8 mouse cellular contexts compared by ENCODE assay signal in genomic region chr11:98022253-98022554, GRCm38 (mm10). TPM values are rescaled to one million over a fixed set of nuclear protein-coding genes. Genes with fewer than 3 reads are reported as not detected.
DNase-seq lines count a peak whose midpoint lies in the region; ATAC-seq and TF ChIP-seq lines count a peak whose summit lies in the region.

No protein-coding gene starts in this region.

- H3K9ac ChIP-seq in heart, embryonic 11.5 days (ENCODE audit: low read depth, low read length): peak overlapping the region; percentile 87
- peak overlapping the region; percentile 62 for H3K9ac ChIP-seq in CH12.LX (ENCODE audit: insufficient read depth, low read depth)
- H3K9ac ChIP-seq in forebrain, embryonic 14.5 days (ENCODE audit: low read length): peak overlapping the region; percentile 83
- H3K9ac ChIP-seq in liver, embryonic 15.5 days: peak overlapping the region; percentile 58

- dilution Hi-C loops in CH12.LX (cut with MboI; ENCODE audit: extremely low pct_ligation_motif_present, extremely low pct_unique_long_range_greater_than_20kb, low sequenced_read_pairs): no loop called here

- TF ChIP-seq POLR2A in CH12.LX (IDR thresholded peaks at IDR 0.05; ENCODE audit: low read depth, low read length): no peak

- peak overlapping the region; percentile 74 for H3K4me3 ChIP-seq in heart, embryonic 11.5 days (ENCODE audit: low read depth, low read length)
- peak overlapping the region; percentile 51 to 70 (median 55) for H3K4me3 ChIP-seq in CH12.LX (replicated peaks in 1 of 3; ENCODE audit: low read depth in 2 of 3, low read length in 2 of 3, poor library complexity in 1 of 3)
- peak overlapping the region; percentile 72 for H3K4me3 ChIP-seq in forebrain, embryonic 14.5 days (ENCODE audit: low read depth, low read length)
- H3K4me3 ChIP-seq in liver, embryonic 15.5 days (replicated peaks): peak overlapping the region; percentile 59

- peak overlapping the region; percentile 79 for H3K27ac ChIP-seq in heart, embryonic 11.5 days (ENCODE audit: low read depth, low read length)
- H3K27ac ChIP-seq in CH12.LX (ENCODE audit: insufficient read depth, low read depth): no peak overlapping the region
- peak overlapping the region; percentile 91 for H3K27ac ChIP-seq in forebrain, embryonic 14.5 days (ENCODE audit: low read depth, low read length)
- H3K27ac ChIP-seq in liver, embryonic 15.5 days (replicated peaks): no peak overlapping the region

- peak overlapping the region; percentile 99 for H3K4me2 ChIP-seq in heart, embryonic 11.5 days
- peak overlapping the region; percentile 77 for H3K4me2 ChIP-seq in CH12.LX (ENCODE audit: insufficient read depth, low read depth, poor library complexity, severe bottlenecking)
- peak overlapping the region; percentile 57 for H3K4me2 ChIP-seq in forebrain, embryonic 14.5 days (ENCODE audit: low read length)
- peak overlapping the region; percentile 90 for H3K4me2 ChIP-seq in liver, embryonic 15.5 days

- peaks cover 4% of the 10 kb centered on the region for H3K79me2 ChIP-seq in CH12.LX (replicated peaks; ENCODE audit: control insufficient read depth, extremely low read depth, insufficient read depth, poor library complexity, severe bottlenecking)

- H3K4me1 ChIP-seq in heart, embryonic 11.5 days (ENCODE audit: control insufficient read depth, insufficient read depth, low read length): peaks cover 14% of the 10 kb centered on the region
- H3K4me1 ChIP-seq in CH12.LX (ENCODE audit: control insufficient read depth in 1 of 2, insufficient read depth in 2 of 2): peaks cover 17 to 53% of the 10 kb centered on the region in 2 experiments
- peaks cover 39% of the 10 kb centered on the region for H3K4me1 ChIP-seq in forebrain, embryonic 14.5 days (ENCODE audit: control insufficient read depth, insufficient read depth, low read length)
- H3K4me1 ChIP-seq in liver, embryonic 15.5 days (replicated peaks): peaks cover 32% of the 10 kb centered on the region

- DNase-seq in heart, adult 18-20 months: no peak
- no peak for DNase-seq in CH12.LX (ENCODE audit: extremely low read depth)
- DNase-seq in forebrain, embryonic 14.5 days (ENCODE audit: low spot score): no peak
- no peak for DNase-seq in left cerebral cortex, adult 18-20 months (ENCODE audit: low spot score in 2 of 2)
- DNase-seq in cerebellum, adult 18-20 months: no peak

- ATAC-seq in heart, embryonic 11.5 days (replicated peaks; ENCODE audit: insufficient number of reproducible peaks, low FRiP score, low TSS enrichment): no peak
- peak; percentile 24 for ATAC-seq in forebrain, embryonic 14.5 days
- no peak for ATAC-seq in liver, embryonic 15.5 days (ENCODE audit: insufficient read depth)
- ATAC-seq in activated CD4-positive, CD25-positive, alpha-beta regulatory T cell, adult 4 months: no peak

- no peak for TF ChIP-seq CTCF in CH12.LX (conservative IDR thresholded peaks at IDR 0.05 in 1 of 2, IDR thresholded peaks at IDR 0.05 in 1 of 2; ENCODE audit: low read depth in 2 of 2, low read length in 2 of 2)

- H3K36me3 ChIP-seq in heart, embryonic 11.5 days (ENCODE audit: control insufficient read depth, insufficient read depth, low read length): no peaks in the 10 kb centered on the region
- no peaks in the 10 kb centered on the region for H3K36me3 ChIP-seq in CH12.LX (replicated peaks in 1 of 2; ENCODE audit: control insufficient read depth in 1 of 2, insufficient read depth in 1 of 2, low read length in 1 of 2)
- H3K36me3 ChIP-seq in forebrain, embryonic 14.5 days (ENCODE audit: control insufficient read depth, insufficient read depth, low read length): peaks cover 12% of the 10 kb centered on the region
- no peaks in the 10 kb centered on the region for H3K36me3 ChIP-seq in liver, embryonic 15.5 days (replicated peaks)

- H3K27me3 ChIP-seq in heart, embryonic 11.5 days (ENCODE audit: control insufficient read depth, insufficient read depth, low read length): no peaks in the 10 kb centered on the region
- H3K27me3 ChIP-seq in CH12.LX (replicated peaks): peaks cover 30% of the 10 kb centered on the region
- no peaks in the 10 kb centered on the region for H3K27me3 ChIP-seq in forebrain, embryonic 14.5 days (replicated peaks; ENCODE audit: control insufficient read depth, insufficient read depth, low read length)
- peaks cover 57% of the 10 kb centered on the region for H3K27me3 ChIP-seq in liver, embryonic 15.5 days

- in situ Hi-C loops in CH12.LX (cut with MboI; ENCODE audit: low pct_ligation_motif_present, low pct_unique_long_range_greater_than_20kb, low sequenced_read_pairs): no loop called here

- no peak for TF ChIP-seq RAD21 in CH12.LX (IDR thresholded peaks at IDR 0.05; ENCODE audit: low read depth, low read length)

- no peak for TF ChIP-seq EP300 in CH12.LX (IDR thresholded peaks at IDR 0.05; ENCODE audit: low read length)

- no peaks in the 10 kb centered on the region for H3K9me3 ChIP-seq in heart, embryonic 11.5 days (replicated peaks; ENCODE audit: control insufficient read depth, low read length)
- H3K9me3 ChIP-seq in CH12.LX (replicated peaks; ENCODE audit: low read length): no peaks in the 10 kb centered on the region
- no peaks in the 10 kb centered on the region for H3K9me3 ChIP-seq in forebrain, embryonic 14.5 days (replicated peaks; ENCODE audit: control insufficient read depth, low read length)
- no peaks in the 10 kb centered on the region for H3K9me3 ChIP-seq in liver, embryonic 15.5 days (replicated peaks)

- WGBS in heart, embryonic 11.5 days (ENCODE audit: insufficient replicate concordance): 0% methylated on average over 22 of the region's 23 CpGs
- 0% methylated on average over 23 of the region's 23 CpGs for WGBS in forebrain, embryonic 14.5 days
- WGBS in liver, embryonic 15.5 days (ENCODE audit: insufficient replicate concordance): under 1% methylated on average over 23 of the region's 23 CpGs

RNA-seq across cellular contexts. Expression of gene Cacnb1, which starts 0.6 kb away (rescaled TPM):
- 5.0 and 6.1 TPM in 2 replicates for polyA plus RNA-seq in heart, embryonic 11.5 days (2014; fragmentation: Nextera tagmentation; extraction: Ambion mirVana)
- total RNA-seq in heart, adult 18-20 months (2021): 1 to 10 TPM; 5.1 to 5.9 TPM
- total RNA-seq in CH12.LX (2012; rRNA removed) (0.46 and 0.55 TPM in 2 replicates), CH12.LX (2014; rRNA removed) (0.12 TPM in 1 of 2 replicates, not detected in the other)
- polyA plus RNA-seq in CH12.LX (2012; ENCODE audit: insufficient read length, low read depth): 0.36 and 0.59 TPM in 2 replicates
- 22.1 and 29.2 TPM in 2 replicates for polyA plus RNA-seq in forebrain, embryonic 14.5 days (2014; fragmentation: Nextera tagmentation; extraction: Ambion mirVana)
- 1.1 and 1.6 TPM in 2 replicates for polyA plus RNA-seq in liver, embryonic 15.5 days (2015; fragmentation: Nextera tagmentation; extraction: Ambion mirVana)
- polyA plus RNA-seq in activated CD4-positive, CD25-positive, alpha-beta regulatory T cell, adult 4 months (2017; shearing (Covaris generic)): 1 to 10 TPM; 1.4 to 2.9 TPM
- total RNA-seq in left cerebral cortex, adult 18-20 months (2021): 100 to 1,000 TPM; 154 to 170 TPM

RNA-seq across cellular contexts. Expression of gene Rpl19, which starts 4.3 kb away (rescaled TPM):
- polyA plus RNA-seq in heart, embryonic 11.5 days (2014; fragmentation: Nextera tagmentation; extraction: Ambion mirVana): 855 and 888 TPM in 2 replicates
- total RNA-seq in heart, adult 18-20 months (2021): 100 to 1,000 TPM; 537 to 590 TPM
- 5,182 and 5,259 TPM in 2 replicates for total RNA-seq in CH12.LX (2012; rRNA removed)
- total RNA-seq in CH12.LX (2014; rRNA removed): 3,446 and 3,465 TPM in 2 replicates
- 2,949 and 3,228 TPM in 2 replicates for polyA plus RNA-seq in CH12.LX (2012; ENCODE audit: insufficient read length, low read depth)
- polyA plus RNA-seq in forebrain, embryonic 14.5 days (2014; fragmentation: Nextera tagmentation; extraction: Ambion mirVana): 787 and 932 TPM in 2 replicates
- 535 and 549 TPM in 2 replicates for polyA plus RNA-seq in liver, embryonic 15.5 days (2015; fragmentation: Nextera tagmentation; extraction: Ambion mirVana)
- polyA plus RNA-seq in activated CD4-positive, CD25-positive, alpha-beta regulatory T cell, adult 4 months (2017; shearing (Covaris generic)): 1,000 to 10,000 TPM; 3,386 to 3,946 TPM
- total RNA-seq in left cerebral cortex, adult 18-20 months (2021): 100 to 1,000 TPM; 627 to 650 TPM

RNA-seq across cellular contexts. Expression of gene Arl5c, which starts 26.2 kb away (rescaled TPM):
- 7.2 and 8.0 TPM in 2 replicates for polyA plus RNA-seq in heart, embryonic 11.5 days (2014; fragmentation: Nextera tagmentation; extraction: Ambion mirVana)
- 1 to 10 TPM in 1 of 2 experiments, not detected in 1; 1.1 TPM for total RNA-seq in heart, adult 18-20 months (2021)
- total RNA-seq in CH12.LX (2012; rRNA removed) (28.2 and 28.5 TPM in 2 replicates), CH12.LX (2014; rRNA removed) (32.2 and 33.1 TPM in 2 replicates)
- polyA plus RNA-seq in CH12.LX (2012; ENCODE audit: insufficient read length, low read depth): 36.1 and 45.5 TPM in 2 replicates
- 2.8 and 4.8 TPM in 2 replicates for polyA plus RNA-seq in forebrain, embryonic 14.5 days (2014; fragmentation: Nextera tagmentation; extraction: Ambion mirVana)
- 7.4 and 8.3 TPM in 2 replicates for polyA plus RNA-seq in liver, embryonic 15.5 days (2015; fragmentation: Nextera tagmentation; extraction: Ambion mirVana)
- polyA plus RNA-seq in activated CD4-positive, CD25-positive, alpha-beta regulatory T cell, adult 4 months (2017; shearing (Covaris generic)): 10 to 100 TPM; 70.4 to 78.5 TPM
- 1 to 10 TPM; 1.4 to 1.9 TPM for total RNA-seq in left cerebral cortex, adult 18-20 months (2021)

RNA-seq across cellular contexts. Expression of gene Stac2, which starts 31.1 kb away (rescaled TPM):
- polyA plus RNA-seq in heart, embryonic 11.5 days (2014; fragmentation: Nextera tagmentation; extraction: Ambion mirVana): 0.26 and 0.27 TPM in 2 replicates
- total RNA-seq in heart, adult 18-20 months (2021): under 1 TPM; 0.15 to 0.25 TPM
- not detected in 2 replicates for total RNA-seq in CH12.LX (2012; rRNA removed)
- total RNA-seq in CH12.LX (2014; rRNA removed): not detected in 2 replicates
- 0.07 and 0.11 TPM in 2 replicates for polyA plus RNA-seq in CH12.LX (2012; ENCODE audit: insufficient read length, low read depth)
- 1.1 and 2.4 TPM in 2 replicates for polyA plus RNA-seq in forebrain, embryonic 14.5 days (2014; fragmentation: Nextera tagmentation; extraction: Ambion mirVana)
- polyA plus RNA-seq in liver, embryonic 15.5 days (2015; fragmentation: Nextera tagmentation; extraction: Ambion mirVana): 0.06 TPM in 1 of 2 replicates, not detected in the other
- under 1 TPM in 1 of 2 experiments, not detected in 1; 0.37 TPM for polyA plus RNA-seq in activated CD4-positive, CD25-positive, alpha-beta regulatory T cell, adult 4 months (2017; shearing (Covaris generic))
- 100 to 1,000 TPM in 1 of 2 experiments, 10 to 100 TPM in 1; 86.3 to 109 TPM for total RNA-seq in left cerebral cortex, adult 18-20 months (2021)

RNA-seq across cellular contexts. Expression of gene Plxdc1, which starts 36.0 kb away (rescaled TPM):
- 0.14 TPM in 1 of 2 replicates, not detected in the other for polyA plus RNA-seq in heart, embryonic 11.5 days (2014; fragmentation: Nextera tagmentation; extraction: Ambion mirVana)
- 1 to 10 TPM; 3.2 to 4.6 TPM for total RNA-seq in heart, adult 18-20 months (2021)
- 0.04 and 0.08 TPM in 2 replicates for total RNA-seq in CH12.LX (2012; rRNA removed)
- total RNA-seq in CH12.LX (2014; rRNA removed): not detected in 2 replicates
- polyA plus RNA-seq in CH12.LX (2012; ENCODE audit: insufficient read length, low read depth): 0.16 TPM in 1 of 2 replicates, not detected in the other
- polyA plus RNA-seq in forebrain, embryonic 14.5 days (2014; fragmentation: Nextera tagmentation; extraction: Ambion mirVana): 0.48 and 0.84 TPM in 2 replicates
- polyA plus RNA-seq in liver, embryonic 15.5 days (2015; fragmentation: Nextera tagmentation; extraction: Ambion mirVana): 0.74 and 0.75 TPM in 2 replicates
- 1 to 10 TPM; 5.8 to 6.4 TPM for polyA plus RNA-seq in activated CD4-positive, CD25-positive, alpha-beta regulatory T cell, adult 4 months (2017; shearing (Covaris generic))
- total RNA-seq in left cerebral cortex, adult 18-20 months (2021): 10 to 100 TPM; 42.2 to 46.7 TPM

Comparison
In these comparisons a context has a peak if more than half of its experiments do, and no peak if none do; other contexts are left out.
1. H3K27ac ChIP-seq: peak in heart, embryonic 11.5 days (single experiment) and forebrain, embryonic 14.5 days (single experiment); none in CH12.LX (single experiment) and liver, embryonic 15.5 days (single experiment).
2. Peak in every context shown above with its lines, with median percentiles within 50 percentile points of each other: H3K4me2 ChIP-seq, H3K4me3 ChIP-seq and H3K9ac ChIP-seq.